Comparison of ENCODE assay signal across 23 mouse cellular contexts in the genomic region with DNA sequence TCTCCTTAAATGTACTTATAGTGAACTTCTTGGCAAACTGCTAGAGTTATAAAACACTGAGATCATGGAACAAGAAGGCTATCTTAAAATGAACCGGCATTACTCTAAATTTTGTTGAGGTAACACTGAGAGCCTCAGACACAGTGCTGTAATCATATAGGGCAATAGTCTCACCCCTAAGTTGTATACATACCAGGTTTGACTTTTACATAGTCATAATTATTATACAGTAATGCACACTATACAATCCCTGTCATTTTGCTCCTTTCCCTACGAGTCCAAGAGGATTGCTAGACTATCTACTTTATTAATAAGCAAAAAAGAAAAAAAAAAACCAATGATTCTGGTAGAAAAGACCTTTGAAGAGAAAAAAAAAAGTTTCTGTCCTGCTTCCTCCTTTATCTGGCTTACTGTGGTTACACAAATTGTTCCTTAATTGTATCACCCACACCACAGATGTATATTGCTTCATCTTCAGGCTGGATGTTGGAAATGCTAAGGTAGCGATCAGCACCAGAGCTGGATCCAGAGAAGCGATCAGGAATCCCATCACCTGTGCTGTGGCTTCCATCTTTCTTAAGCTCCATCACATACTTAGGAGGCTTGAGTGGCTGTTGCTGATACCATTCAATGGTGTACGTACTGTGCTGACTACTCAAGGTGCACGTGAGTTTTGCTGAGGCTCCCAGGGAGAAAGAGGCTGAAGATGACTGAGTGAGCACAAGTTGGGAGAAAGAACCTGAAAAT.
DNase-seq lines count a peak whose midpoint lies in the region; ATAC-seq and TF ChIP-seq lines count a peak whose summit lies in the region.
"Had no signal": no experiment of that assay in that cellular context is flagged by ENCODE, and none has a peak within 500 bp of the region (broad histone marks: within the 10 kb centered on the region; RNA-seq: fewer than 3 reads in every experiment).

No protein-coding gene starts in this region.

- WGBS in spleen, adult 2 months, result 65% methylated on average over 6 of the region's 6 CpGs
- WGBS in bone marrow, adult 2 months, result 62% methylated on average over 6 of the region's 6 CpGs
- 68% methylated on average over 6 of the region's 6 CpGs for WGBS in liver, embryonic 12.5 days (ENCODE audit: insufficient replicate concordance)

- H3K4me3 ChIP-seq in spleen, adult 2 months (ENCODE audit: extremely low read depth, insufficient read depth, insufficient read length), result peak overlapping the region; percentile 50
- H3K4me3 ChIP-seq in bone marrow, adult 2 months (replicated peaks; ENCODE audit: control insufficient read depth, low read depth, low read length), result peak overlapping the region; percentile 44
- no peak overlapping the region for H3K4me3 ChIP-seq in liver, embryonic 12.5 days
- H3K4me3 ChIP-seq: embryonic facial prominence, embryonic 10.5 days; embryonic facial prominence, embryonic 12.5 days; forebrain, embryonic 13.5 days; forebrain, embryonic 15.5 days had no signal

- H3K4me2 ChIP-seq in liver, embryonic 12.5 days, result no peak overlapping the region
- H3K4me2 ChIP-seq: embryonic facial prominence, embryonic 12.5 days; forebrain, embryonic 13.5 days; forebrain, embryonic 15.5 days had no signal

- no peak for DNase-seq in spleen, adult 2 months (ENCODE audit: low read depth in 1 of 2, low spot score in 2 of 2)
- no peak for DNase-seq in spleen, adult 18-20 months
- DNase-seq in cerebellum, adult 11-12 months, result no peak
- no peak for DNase-seq in layer of hippocampus, adult 8-10 months (ENCODE audit: low spot score in 2 of 2)
- DNase-seq: adrenal gland, adult 8-10 months; adrenal gland, postnatal 14 days; adrenal gland, postnatal 36 days; cerebellum, adult 11 months; cerebellum, adult 2 months; cerebellum, adult 9-10 months; cerebellum, postnatal 10 days; cerebellum, postnatal 25 days; forebrain, postnatal 0 days had no signal

- H3K9me3 ChIP-seq in liver, embryonic 12.5 days (replicated peaks), result no peaks in the 10 kb centered on the region; the same call in 1 of the 2 replicates
- H3K9me3 ChIP-seq: embryonic facial prominence, embryonic 10.5 days; embryonic facial prominence, embryonic 12.5 days; forebrain, embryonic 13.5 days; forebrain, embryonic 15.5 days; G1E had no signal

- no peaks in the 10 kb centered on the region for H3K27me3 ChIP-seq in spleen, adult 2 months (ENCODE audit: control insufficient read depth, insufficient read depth, low read length)
- no peaks in the 10 kb centered on the region for H3K27me3 ChIP-seq in liver, embryonic 12.5 days (replicated peaks)
- H3K27me3 ChIP-seq: embryonic facial prominence, embryonic 12.5 days; forebrain, embryonic 13.5 days; forebrain, embryonic 15.5 days had no signal

- H3K27ac ChIP-seq in spleen, adult 2 months (ENCODE audit: insufficient read depth, low read length), result peak overlapping the region; percentile 94
- peak overlapping the region; percentile 88 for H3K27ac ChIP-seq in bone marrow, adult 2 months (ENCODE audit: control insufficient read depth, insufficient read depth, low read depth, low read length, poor library complexity)
- no peak overlapping the region for H3K27ac ChIP-seq in liver, embryonic 12.5 days
- H3K27ac ChIP-seq: embryonic facial prominence, embryonic 10.5 days; embryonic facial prominence, embryonic 12.5 days; forebrain, embryonic 13.5 days; forebrain, embryonic 15.5 days had no signal

- peak; percentile 47 for ATAC-seq in megakaryocyte, adult 5-6 weeks (ENCODE audit: poor library complexity, severe bottlenecking)
- ATAC-seq in liver, embryonic 12.5 days, result no peak
- ATAC-seq: activated CD4-positive, CD25-positive, alpha-beta regulatory T cell, adult 4 months; forebrain, embryonic 13.5 days; forebrain, embryonic 15.5 days; forebrain, postnatal 0 days; Patski had no signal

- no peak for TF ChIP-seq POLR2A in spleen, adult 2 months (IDR thresholded peaks at IDR 0.05; ENCODE audit: low read depth, low read length)
- TF ChIP-seq POLR2A in bone marrow, adult 2 months (IDR thresholded peaks at IDR 0.05; ENCODE audit: borderline replicate concordance, control insufficient read depth, low read depth, low read length), result no peak

- H3K36me3 ChIP-seq in spleen, adult 2 months (ENCODE audit: control insufficient read depth, insufficient read depth, low read length), result 0 out of 2 replicates have a peak, but pooled peaks cover 3% of the 10 kb centered on the region
- H3K36me3 ChIP-seq in liver, embryonic 12.5 days, result no peaks in the 10 kb centered on the region
- H3K36me3 ChIP-seq: embryonic facial prominence, embryonic 10.5 days; embryonic facial prominence, embryonic 12.5 days; forebrain, embryonic 15.5 days; G1E had no signal

- H3K9ac ChIP-seq in liver, embryonic 12.5 days, result no peak overlapping the region
- H3K9ac ChIP-seq: embryonic facial prominence, embryonic 12.5 days; forebrain, embryonic 13.5 days; forebrain, embryonic 15.5 days; forebrain, postnatal 0 days had no signal

- peaks cover 4% of the 10 kb centered on the region for H3K4me1 ChIP-seq in spleen, adult 2 months (ENCODE audit: control insufficient read depth, insufficient read depth, insufficient read length)
- no peaks in the 10 kb centered on the region for H3K4me1 ChIP-seq in bone marrow, adult 2 months (ENCODE audit: control insufficient read depth, insufficient read depth, low read length)
- H3K4me1 ChIP-seq in liver, embryonic 12.5 days, result no peaks in the 10 kb centered on the region
- H3K4me1 ChIP-seq: embryonic facial prominence, embryonic 10.5 days; embryonic facial prominence, embryonic 12.5 days; forebrain, embryonic 13.5 days; forebrain, embryonic 15.5 days had no signal

- no peak for TF ChIP-seq CTCF in spleen, adult 2 months (IDR thresholded peaks at IDR 0.05; ENCODE audit: extremely low read depth, insufficient read depth, insufficient read length, insufficient replicate concordance)
- TF ChIP-seq CTCF in bone marrow, adult 2 months (IDR thresholded peaks at IDR 0.05; ENCODE audit: control insufficient read depth, insufficient read depth, low read length), result no peak
